Mouse (Mus musculus) CH12.LX (cell line): ENCODE measurements at regions not wholly inside any gene's neighbourhood (a gene's known extent, or its start where the extent isn't known, plus 50 kb on each side); places are given as distances from the start of the nearest gene placed in this dataset.

Experiments
- CHD2 ChIP-seq: IDR thresholded peaks from 2 replicates; pipeline ENCODE4 v1.6.1; 2011; ENCODE audit warnings: low read length, improper control_type of control experiment
- CTCF ChIP-seq, 2 experiments: IDR thresholded peaks in 1 of 2; conservative IDR thresholded peaks in 1 of 2; 2 replicates each; pipeline ENCODE4 v1.5.1; 2011 to 2012; ENCODE audit warnings: low read depth in 2 of 2, low read length in 2 of 2, improper control_type of control experiment in 1 of 2, inconsistent platforms in 1 of 2, mild to moderate bottlenecking in 1 of 2, moderate library complexity in 1 of 2
- ETS1 ChIP-seq: conservative IDR thresholded peaks from 2 replicates; pipeline ENCODE4 v1.6.1; 2012; ENCODE audit warnings: low read depth, mild to moderate bottlenecking, inconsistent platforms, low read length, improper control_type of control experiment, moderate library complexity
- MAFK ChIP-seq: IDR thresholded peaks from 2 replicates; pipeline ENCODE4 v1.6.1; 2011; ENCODE audit warnings: low read length, improper control_type of control experiment; ENCODE audit not compliant: insufficient replicate concordance
- POLR2A ChIP-seq: IDR thresholded peaks from 2 replicates; pipeline ENCODE4 v1.6.1; 2011; ENCODE audit warnings: low read depth, mild to moderate bottlenecking, improper control_type of control experiment, low read length
- RAD21 ChIP-seq: IDR thresholded peaks from 2 replicates; pipeline ENCODE4 v1.6.1; 2011; ENCODE audit warnings: low read depth, mild to moderate bottlenecking, low read length, improper control_type of control experiment, moderate library complexity
- TCF12 ChIP-seq: IDR thresholded peaks from 2 replicates; pipeline ENCODE4 v1.6.1; 2014; ENCODE audit warnings: low read depth, mild to moderate bottlenecking, inconsistent platforms, low read length, improper control_type of control experiment
- ZC3H11A ChIP-seq: IDR thresholded peaks from 2 replicates; pipeline ENCODE4 v1.6.1; 2012; ENCODE audit warnings: low read depth, mild to moderate bottlenecking, inconsistent platforms, low read length, improper control_type of control experiment

- TF ChIP-seq POLR2A (no peak), TCF12 (no peak), ETS1 (no peak), CTCF (conservative IDR thresholded peaks at IDR 0.05 in 1 of 2, IDR thresholded peaks at IDR 0.05 in 1 of 2; ENCODE audit: low read depth in 2 of 2, low read length in 2 of 2) (no peak), CHD2 (no peak), MAFK (no peak), RAD21 (no peak), ZC3H11A (no peak)
Observed at GRCm38 (mm10) chr4:31468306-31468705, 495.6 kb upstream of the Map3k7 start.
